Mouse (Mus musculus): ENCODE measurements around the gene Ush2a. TPM values are rescaled to one million over a fixed set of nuclear protein-coding genes. Genes with fewer than 3 reads are reported as not detected.

The Ush2a gene
- total and polyA plus RNA-seq, 3 experiments, result 0.09 to 0.13 TPM; not detected in 1

GRCm38 (mm10) chr1:188539621-188540020 lies 277.8 kb downstream of the Ush2a start:
- 90% methylated on average over 5 of the region's 5 CpGs for WGBS
- H3K4me3 ChIP-seq, result no peak overlapping the region

GRCm38 (mm10) chr1:188541492-188541891 lies 279.7 kb downstream of the Ush2a start:
- 95% methylated on average over 3 of the region's 3 CpGs for WGBS
- no peaks in the 10 kb centered on the region for H3K79me2 ChIP-seq (replicated peaks; ENCODE audit: control insufficient read depth, insufficient read depth, low read length)
- H3K27ac ChIP-seq, result no peak overlapping the region
- intact Hi-C loops (cut with DNase I), result no loop called here
- no peaks in the 10 kb centered on the region for H3K4me1 ChIP-seq (ENCODE audit: control insufficient read depth, insufficient read depth, low read length)
- H3K4me3 ChIP-seq, result no peak overlapping the region
- H3K9ac ChIP-seq (ENCODE audit: low read depth, low read length), result no peak overlapping the region
- no peak for DNase-seq
- no peak for TF ChIP-seq POLR2A (IDR thresholded peaks at IDR 0.05; ENCODE audit: insufficient read depth, low read depth, low read length)
- no peak for TF ChIP-seq CTCF (IDR thresholded peaks at IDR 0.05)
- TF ChIP-seq EP300 (IDR thresholded peaks at IDR 0.05; ENCODE audit: insufficient read depth, low read depth, low read length), result no peak
- no peaks in the 10 kb centered on the region for H3K36me3 ChIP-seq (ENCODE audit: control insufficient read depth, insufficient read depth, low read length)
- H3K27me3 ChIP-seq (ENCODE audit: control insufficient read depth, insufficient read depth, low read length), result no peaks in the 10 kb centered on the region

More at GRCm38 (mm10) chr1:188539621-188540020, 277.8 kb downstream of the Ush2a start:
- Histone ChIP-seq H3K36me3 (ENCODE audit: control insufficient read depth, insufficient read depth, low read length) (no peaks in the 10 kb centered on the region), H3K27ac (no peak overlapping the region), H3K27me3 (ENCODE audit: control insufficient read depth, insufficient read depth, low read length) (no peaks in the 10 kb centered on the region), H3K9ac (ENCODE audit: low read depth, low read length) (no peak overlapping the region), H3K4me1 (ENCODE audit: control insufficient read depth, insufficient read depth, low read length) (no peaks in the 10 kb centered on the region), H3K79me2 (replicated peaks; ENCODE audit: control insufficient read depth, insufficient read depth, low read length) (no peaks in the 10 kb centered on the region)
- TF ChIP-seq CTCF (IDR thresholded peaks at IDR 0.05), result no peak
- no peak for TF ChIP-seq EP300 (IDR thresholded peaks at IDR 0.05; ENCODE audit: insufficient read depth, low read depth, low read length)
- no peak for TF ChIP-seq POLR2A (IDR thresholded peaks at IDR 0.05; ENCODE audit: insufficient read depth, low read depth, low read length)
- DNase-seq, result no peak
- intact Hi-C loops (cut with DNase I), result no loop called here

DNA sequence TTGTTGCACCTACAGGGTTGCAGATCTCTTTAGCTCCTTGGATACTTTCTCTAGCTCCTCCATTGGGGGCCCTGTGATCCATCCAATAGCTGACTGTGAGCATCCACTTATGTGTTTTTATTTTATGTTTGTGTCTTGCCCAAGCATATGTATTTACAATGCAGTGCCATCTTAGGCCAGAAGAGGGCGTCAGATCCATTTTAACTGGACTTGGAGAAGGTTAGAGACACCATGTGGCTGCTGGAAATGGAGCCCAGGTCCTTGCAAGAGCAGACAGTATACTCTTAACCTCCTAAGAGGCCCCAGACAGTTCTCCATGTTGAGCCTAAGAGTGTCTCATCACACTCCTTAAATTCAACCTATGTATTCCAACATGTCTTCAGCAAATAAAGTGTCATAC lies 281.5 kb downstream of the Ush2a start:
- 21% methylated on average over 1 of the region's 1 CpGs for WGBS
- no peak for DNase-seq
- Histone ChIP-seq H3K79me2 (replicated peaks; ENCODE audit: control insufficient read depth, insufficient read depth, low read length) (no peaks in the 10 kb centered on the region), H3K4me3 (no peak overlapping the region), H3K9ac (ENCODE audit: low read depth, low read length) (no peak overlapping the region), H3K27me3 (ENCODE audit: control insufficient read depth, insufficient read depth, low read length) (no peaks in the 10 kb centered on the region), H3K27ac (no peak overlapping the region), H3K36me3 (ENCODE audit: control insufficient read depth, insufficient read depth, low read length) (no peaks in the 10 kb centered on the region), H3K4me1 (ENCODE audit: control insufficient read depth, insufficient read depth, low read length) (no peaks in the 10 kb centered on the region)
- no peak for TF ChIP-seq POLR2A (IDR thresholded peaks at IDR 0.05; ENCODE audit: insufficient read depth, low read depth, low read length)
- TF ChIP-seq CTCF (IDR thresholded peaks at IDR 0.05), result no peak
- no peak for TF ChIP-seq EP300 (IDR thresholded peaks at IDR 0.05; ENCODE audit: insufficient read depth, low read depth, low read length)
- intact Hi-C loops (cut with DNase I), result no loop called here

DNA sequence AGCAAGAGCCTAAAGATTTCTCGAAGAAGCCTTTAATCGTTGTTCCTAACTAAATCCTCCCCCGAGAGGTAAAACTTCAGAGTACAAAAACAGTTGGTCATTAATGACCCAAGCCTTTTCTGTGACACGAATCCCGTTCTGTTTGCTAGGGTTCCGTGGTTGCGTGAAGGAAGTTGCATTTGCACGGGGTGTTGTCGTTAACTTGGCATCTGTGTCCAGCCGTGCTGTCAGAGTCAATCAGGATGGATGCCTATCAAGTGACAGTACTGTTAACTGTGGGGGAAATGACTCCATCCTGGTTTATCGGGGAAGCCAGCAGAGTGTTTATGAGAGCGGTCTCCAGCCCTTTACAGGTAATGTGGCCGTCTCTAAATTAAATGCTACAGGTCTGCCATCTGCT lies 287.9 kb downstream of the Ush2a start:
- Histone ChIP-seq H3K9ac (ENCODE audit: low read depth, low read length) (no peak overlapping the region), H3K79me2 (replicated peaks; ENCODE audit: control insufficient read depth, insufficient read depth, low read length) (no peaks in the 10 kb centered on the region), H3K36me3 (ENCODE audit: control insufficient read depth, insufficient read depth, low read length) (no peaks in the 10 kb centered on the region), H3K27ac (no peak overlapping the region), H3K27me3 (ENCODE audit: control insufficient read depth, insufficient read depth, low read length) (no peaks in the 10 kb centered on the region), H3K4me3 (no peak overlapping the region), H3K4me1 (ENCODE audit: control insufficient read depth, insufficient read depth, low read length) (no peaks in the 10 kb centered on the region)
- intact Hi-C loops (cut with DNase I), result no loop called here
- no peak for DNase-seq
- TF ChIP-seq EP300 (IDR thresholded peaks at IDR 0.05; ENCODE audit: insufficient read depth, low read depth, low read length) (no peak), CTCF (IDR thresholded peaks at IDR 0.05) (no peak), POLR2A (IDR thresholded peaks at IDR 0.05; ENCODE audit: insufficient read depth, low read depth, low read length) (no peak)
- 62% methylated on average over 13 of the region's 13 CpGs for WGBS

DNA sequence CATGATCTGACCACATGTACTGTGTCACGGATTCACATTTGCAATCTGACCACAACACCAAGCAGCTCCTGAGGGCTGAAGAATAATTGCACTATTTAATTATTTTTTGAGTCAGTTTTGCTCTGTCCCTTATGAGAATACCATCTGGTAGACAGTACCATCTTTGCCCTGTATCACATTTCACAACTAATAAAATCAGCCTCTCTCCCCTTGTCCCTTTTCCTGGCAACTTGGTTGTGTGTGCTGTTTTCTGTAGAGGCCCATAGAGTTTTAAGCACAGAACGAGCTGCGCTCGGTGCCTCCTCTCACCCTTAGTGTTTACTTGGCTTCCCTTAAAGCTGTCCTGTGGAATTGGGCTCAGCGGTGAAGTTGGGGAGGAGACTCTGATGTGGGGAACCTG lies 290.0 kb downstream of the Ush2a start:
- 86% methylated on average over 5 of the region's 5 CpGs for WGBS
- DNase-seq, result no peak
- Histone ChIP-seq H3K27me3 (ENCODE audit: control insufficient read depth, insufficient read depth, low read length) (no peaks in the 10 kb centered on the region), H3K79me2 (replicated peaks; ENCODE audit: control insufficient read depth, insufficient read depth, low read length) (no peaks in the 10 kb centered on the region), H3K36me3 (ENCODE audit: control insufficient read depth, insufficient read depth, low read length) (no peaks in the 10 kb centered on the region), H3K9ac (ENCODE audit: low read depth, low read length) (no peak overlapping the region), H3K27ac (no peak overlapping the region), H3K4me1 (ENCODE audit: control insufficient read depth, insufficient read depth, low read length) (no peaks in the 10 kb centered on the region), H3K4me3 (no peak overlapping the region)
- TF ChIP-seq CTCF (IDR thresholded peaks at IDR 0.05) (no peak), POLR2A (IDR thresholded peaks at IDR 0.05; ENCODE audit: insufficient read depth, low read depth, low read length) (no peak), EP300 (IDR thresholded peaks at IDR 0.05; ENCODE audit: insufficient read depth, low read depth, low read length) (no peak)
- intact Hi-C loops (cut with DNase I), result no loop called here

DNA sequence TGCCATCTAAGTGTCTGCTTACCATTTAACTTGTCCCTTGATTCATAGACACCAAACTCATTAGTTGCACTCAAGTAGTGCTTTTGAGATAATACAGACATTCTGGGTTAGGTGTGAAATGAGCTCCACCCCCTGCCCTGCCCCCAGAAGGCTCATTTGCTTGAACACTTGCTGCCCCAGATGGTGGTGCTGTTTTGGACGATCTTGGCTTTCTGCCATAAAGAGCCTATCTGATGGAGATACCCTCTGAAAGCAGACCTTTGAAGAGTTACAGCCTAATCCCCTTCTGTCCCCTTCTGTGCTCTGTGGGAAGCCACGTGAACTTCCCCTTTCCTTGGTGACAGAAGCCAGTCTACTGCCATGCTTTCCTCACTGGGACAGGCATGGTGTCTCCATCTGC lies 297.1 kb downstream of the Ush2a start:
- 23% methylated on average over 2 of the region's 2 CpGs for WGBS
- H3K36me3 ChIP-seq (ENCODE audit: control insufficient read depth, insufficient read depth, low read length), result no peaks in the 10 kb centered on the region
- no peaks in the 10 kb centered on the region for H3K79me2 ChIP-seq (replicated peaks; ENCODE audit: control insufficient read depth, insufficient read depth, low read length)
- no peaks in the 10 kb centered on the region for H3K27me3 ChIP-seq (ENCODE audit: control insufficient read depth, insufficient read depth, low read length)
- no peak for DNase-seq
- intact Hi-C loops (cut with DNase I), result no loop called here
- TF ChIP-seq POLR2A (IDR thresholded peaks at IDR 0.05; ENCODE audit: insufficient read depth, low read depth, low read length) (no peak), CTCF (IDR thresholded peaks at IDR 0.05) (no peak), EP300 (IDR thresholded peaks at IDR 0.05; ENCODE audit: insufficient read depth, low read depth, low read length) (no peak)
- H3K27ac ChIP-seq, result no peak overlapping the region
- no peak overlapping the region for H3K9ac ChIP-seq (ENCODE audit: low read depth, low read length)
- no peak overlapping the region for H3K4me3 ChIP-seq
- no peaks in the 10 kb centered on the region for H3K4me1 ChIP-seq (ENCODE audit: control insufficient read depth, insufficient read depth, low read length)
